Mouse (Mus musculus) hindbrain, embryonic 10.5 days (tissue): ENCODE results near the gene Galnt7. TPM values are rescaled to one million over a fixed set of nuclear protein-coding genes. Genes with fewer than 3 reads are reported as not detected.
"Not testable (repeated sequence)": the region's sequence is repeated elsewhere in the genome, so short reads cannot be mapped to it uniquely, and the experiment has no call there.

Experiments used
- DNase-seq: peaks from one replicate; pipeline ENCODE4 v3.0.0-alpha.2; 2017; ENCODE audit warnings: low spot score
- H3K27ac ChIP-seq: fragments of 300-500 bp; sonication (generic); 2 replicates; pipeline ENCODE4 v1.5.1; 2016; ENCODE audit warnings: mild to moderate bottlenecking, moderate library complexity
- H3K27me3 ChIP-seq: fragments of 300-500 bp; sonication (generic); 2 replicates; pipeline ENCODE4 v1.6.1; 2016; ENCODE audit warnings: mild to moderate bottlenecking; ENCODE audit not compliant: poor library complexity, insufficient read depth, severe bottlenecking
- H3K36me3 ChIP-seq: fragments of 300-500 bp; sonication (generic); 2 replicates; pipeline ENCODE4 v1.6.1; 2016; ENCODE audit warnings: mild to moderate bottlenecking, moderate library complexity
- H3K4me1 ChIP-seq: fragments of 300-500 bp; sonication (generic); replicated peaks from 2 replicates; pipeline ENCODE4 v1.6.1; 2016; ENCODE audit warnings: mild to moderate bottlenecking
- H3K4me3 ChIP-seq: fragments of 300-500 bp; sonication (generic); 2 replicates; pipeline ENCODE4 v1.5.1; 2016; ENCODE audit warnings: mild to moderate bottlenecking, moderate library complexity
- H3K9me3 ChIP-seq: fragments of 300-500 bp; sonication (generic); 2 replicates; pipeline ENCODE4 v1.6.1; 2016; ENCODE audit warnings: mild to moderate bottlenecking, moderate library complexity
- WGBS: fragments of 180-500 bp; shearing (Covaris S2); methylation state at CpG from one replicate; pipeline ENCODE4 v1.1.7; 2016; 5-methylcytosine and 5-hydroxymethylcytosine counted together
- polyA plus RNA-seq: library from polyadenylated mRNA; unstranded; fragments of >200 nt; fragmentation: Nextera tagmentation; extraction: Ambion mirVana; gene quantifications from 2 replicates; pipeline ENCODE4 v1.2.1, GENCODE M21; 2016

Galnt7 gene
- polyA plus RNA-seq, 1 experiment from 2014 or later, result 14.7 TPM

DNA sequence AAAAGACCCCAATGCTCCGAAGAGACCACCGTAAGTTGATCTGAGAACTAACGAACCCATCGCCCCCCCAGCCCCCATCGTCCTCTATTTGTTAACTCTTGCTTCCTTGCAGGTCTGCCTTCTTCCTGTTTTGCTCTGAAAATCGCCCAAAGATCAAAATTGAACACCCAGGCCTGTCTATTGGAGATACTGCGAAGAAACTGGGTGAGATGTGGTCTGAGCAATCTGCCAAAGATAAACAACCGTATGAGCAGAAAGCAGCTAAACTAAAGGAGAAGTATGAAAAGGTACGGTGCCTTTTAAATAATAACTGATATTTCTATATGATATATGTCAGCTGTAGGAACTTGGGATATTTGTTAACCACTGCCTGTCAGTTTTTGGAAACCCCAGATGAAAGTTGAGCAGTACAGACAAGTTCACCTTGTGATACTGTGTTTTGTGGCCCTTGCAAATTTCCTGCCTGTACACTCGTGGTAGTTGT lies 139.6 kb downstream of the Galnt7 start:
- peaks cover 51% of the 10 kb centered on the region for H3K36me3 ChIP-seq
- DNase-seq, H3K27me3 ChIP-seq, H3K9me3 ChIP-seq: not testable (repeated sequence)
- peak overlapping the region; percentile 100 for H3K27ac ChIP-seq
- 38% methylated on average over 10 of the region's 10 CpGs for WGBS
- peaks cover 14% of the 10 kb centered on the region for H3K4me1 ChIP-seq
- H3K4me3 ChIP-seq, result peak overlapping the region; percentile 85

DNA sequence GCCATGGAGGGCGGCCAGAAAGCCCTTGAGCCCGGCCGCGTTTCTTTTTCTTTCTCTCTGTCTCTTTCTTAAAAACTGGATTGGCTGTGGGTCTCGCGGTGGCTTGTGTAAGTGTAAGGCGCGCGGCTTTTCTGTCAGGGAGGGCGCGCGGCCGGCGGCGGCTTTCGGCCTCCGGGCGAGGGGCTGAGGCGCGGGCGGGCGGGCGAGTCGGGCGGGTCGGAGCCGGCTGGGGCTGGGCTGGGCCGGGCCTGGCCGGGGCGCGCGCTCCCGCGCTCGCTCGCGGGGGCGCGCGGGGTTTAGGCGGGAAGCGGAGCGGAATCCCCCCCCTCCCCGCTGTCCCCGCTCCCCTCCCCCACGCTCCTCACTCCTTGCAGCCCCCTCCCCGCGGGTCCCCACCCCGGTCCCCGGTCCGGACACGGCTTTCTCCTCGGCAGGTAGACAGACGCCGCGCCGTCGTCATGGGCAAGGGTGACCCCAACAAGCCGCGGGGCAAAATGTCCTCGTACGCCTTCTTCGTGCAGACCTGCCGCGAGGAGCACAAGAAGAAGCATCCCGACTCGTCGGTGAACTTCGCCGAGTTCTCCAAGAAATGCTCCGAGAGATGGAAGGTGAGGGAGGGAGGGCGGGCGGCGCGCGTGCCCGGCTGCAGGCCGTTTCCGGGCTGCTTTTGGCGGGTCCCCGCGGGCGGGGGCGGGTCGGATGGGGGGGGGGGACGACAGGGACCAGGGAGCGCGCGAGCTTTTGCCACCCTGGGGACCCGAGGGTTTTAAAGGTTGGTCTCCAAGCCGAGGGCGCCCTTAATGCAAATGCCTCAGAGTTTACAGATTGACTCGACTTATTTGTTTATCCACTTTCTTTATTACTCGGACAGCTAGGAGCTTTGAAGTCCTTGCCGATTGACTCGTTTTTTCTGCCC lies 140.4 kb downstream of the Galnt7 start:
- H3K9me3 ChIP-seq, result no peaks in the 10 kb centered on the region
- 2% methylated on average over 95 of the region's 96 CpGs for WGBS
- H3K4me1 ChIP-seq, result peaks cover 14% of the 10 kb centered on the region
- peak overlapping the region; percentile 85 for H3K4me3 ChIP-seq
- H3K27ac ChIP-seq, result peak overlapping the region; percentile 100
- DNase-seq, result peak; percentile 64
- H3K36me3 ChIP-seq, result peaks cover 44% of the 10 kb centered on the region
- no peaks in the 10 kb centered on the region for H3K27me3 ChIP-seq

DNA sequence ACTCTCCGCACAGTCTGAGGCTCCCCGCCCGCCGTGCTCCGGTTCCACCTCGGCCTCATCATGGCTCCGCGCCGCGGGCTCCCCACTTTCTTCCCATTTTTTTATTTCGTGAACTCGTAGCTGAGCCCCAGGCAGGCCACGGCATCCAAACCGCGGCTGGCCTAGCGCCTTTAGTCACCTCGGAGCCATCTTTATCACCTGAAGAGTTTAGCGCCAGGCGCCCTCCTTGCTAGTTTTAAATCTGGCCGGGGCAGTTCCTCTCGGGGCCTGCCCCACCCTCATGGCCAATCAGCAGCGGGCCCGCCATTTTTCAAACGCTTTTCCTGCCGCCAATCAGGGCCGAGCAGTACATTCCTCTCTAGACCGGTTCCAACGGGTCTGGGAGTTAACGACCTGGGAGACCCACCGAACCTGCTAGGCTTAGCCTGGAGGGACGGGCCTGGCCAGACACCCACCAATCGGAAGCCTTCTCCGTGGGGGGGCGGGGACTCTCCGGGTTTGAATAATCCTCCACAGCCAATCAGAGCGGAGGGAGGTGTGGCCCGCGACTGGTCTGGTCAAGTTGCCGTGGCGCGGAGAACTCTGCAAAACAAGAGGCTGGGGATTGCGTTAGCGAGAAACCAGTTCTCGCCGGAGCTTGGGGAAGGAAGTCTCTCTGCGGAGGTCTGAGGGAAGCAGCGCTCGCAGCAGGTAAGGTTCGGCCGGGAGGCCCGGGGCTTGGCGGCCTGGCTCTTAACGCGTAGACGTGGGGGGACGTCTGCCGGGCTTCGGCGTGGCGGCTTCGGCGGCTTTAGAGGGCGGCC lies 141.3 kb downstream of the Galnt7 start, which contains the start of gene Hmgb2:
Gene Hmgb2 (plus strand): TSS at position 592 of the 803 bp plus-strand sequence.
- DNase-seq, result peak; percentile 100
- Histone ChIP-seq H3K9me3 (no peaks in the 10 kb centered on the region), H3K36me3 (peaks cover 36% of the 10 kb centered on the region), H3K27ac (peak within 1 kb of the TSS; percentile 100), H3K4me1 (peaks cover 14% of the 10 kb centered on the region), H3K4me3 (peak within 1 kb of the TSS; percentile 85), H3K27me3 (no peaks in the 10 kb centered on the region)
- WGBS, result under 1% methylated on average over 63 of the region's 63 CpGs

DNA sequence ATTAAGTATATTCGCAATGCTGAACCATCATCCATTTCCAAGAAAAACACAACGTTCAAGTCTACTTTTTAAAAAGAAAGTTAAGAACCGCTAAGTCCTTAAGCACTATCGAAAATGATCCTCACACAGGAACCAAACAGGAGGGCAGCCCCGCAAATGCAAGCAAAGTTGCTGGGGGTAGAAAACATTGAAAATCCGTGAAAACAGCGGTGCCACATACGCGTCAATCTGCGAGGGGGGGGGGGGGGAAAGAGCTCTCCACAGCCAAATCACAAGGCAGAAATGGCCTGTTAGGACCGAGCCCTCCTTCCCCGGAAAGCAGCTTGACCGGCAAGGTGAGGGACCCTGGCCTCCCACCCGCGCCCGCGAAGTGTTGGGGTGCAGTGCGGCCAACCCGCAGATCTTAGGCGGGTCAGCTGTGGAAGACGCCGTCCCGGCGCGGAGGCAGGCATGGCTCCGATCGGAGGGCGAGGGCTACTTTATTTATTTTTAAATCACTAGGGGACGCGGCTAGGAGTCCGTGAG lies 142.0 kb downstream of the Galnt7 start:
- 2% methylated on average over 31 of the region's 31 CpGs for WGBS
- H3K4me3 ChIP-seq, result peak overlapping the region; percentile 85
- H3K4me1 ChIP-seq, result peaks cover 14% of the 10 kb centered on the region
- H3K9me3 ChIP-seq, result no peaks in the 10 kb centered on the region
- peaks cover 29% of the 10 kb centered on the region for H3K36me3 ChIP-seq
- no peak for DNase-seq
- peak overlapping the region; percentile 100 for H3K27ac ChIP-seq
- H3K27me3 ChIP-seq, result no peaks in the 10 kb centered on the region

DNA sequence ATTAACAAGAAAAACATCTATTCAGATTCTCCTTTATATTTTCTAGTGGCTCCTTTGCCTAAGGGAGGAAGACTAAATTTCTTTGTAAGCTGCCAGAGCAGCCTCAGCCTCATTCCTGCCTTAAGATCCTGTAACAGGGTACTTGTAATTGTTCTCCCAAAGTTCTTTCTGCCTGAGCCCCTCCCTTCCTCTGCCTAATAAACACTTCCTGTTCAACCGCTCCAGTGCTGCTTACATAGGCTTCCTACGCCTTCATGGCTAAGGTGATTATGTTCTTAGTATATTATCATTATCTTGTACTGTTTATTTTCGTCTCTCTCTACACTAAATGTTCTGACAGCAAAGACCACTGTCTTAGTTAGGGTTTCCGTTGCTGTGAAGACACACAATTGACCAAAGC lies 144.2 kb downstream of the Galnt7 start:
- Histone ChIP-seq H3K9me3 (no peaks in the 10 kb centered on the region), H3K27ac (no peak overlapping the region), H3K36me3 (peaks cover 11% of the 10 kb centered on the region), H3K27me3 (no peaks in the 10 kb centered on the region), H3K4me3 (no peak overlapping the region), H3K4me1 (peaks cover 12% of the 10 kb centered on the region)
- no peak for DNase-seq
- 85% methylated on average over 4 of the region's 4 CpGs for WGBS

DNA sequence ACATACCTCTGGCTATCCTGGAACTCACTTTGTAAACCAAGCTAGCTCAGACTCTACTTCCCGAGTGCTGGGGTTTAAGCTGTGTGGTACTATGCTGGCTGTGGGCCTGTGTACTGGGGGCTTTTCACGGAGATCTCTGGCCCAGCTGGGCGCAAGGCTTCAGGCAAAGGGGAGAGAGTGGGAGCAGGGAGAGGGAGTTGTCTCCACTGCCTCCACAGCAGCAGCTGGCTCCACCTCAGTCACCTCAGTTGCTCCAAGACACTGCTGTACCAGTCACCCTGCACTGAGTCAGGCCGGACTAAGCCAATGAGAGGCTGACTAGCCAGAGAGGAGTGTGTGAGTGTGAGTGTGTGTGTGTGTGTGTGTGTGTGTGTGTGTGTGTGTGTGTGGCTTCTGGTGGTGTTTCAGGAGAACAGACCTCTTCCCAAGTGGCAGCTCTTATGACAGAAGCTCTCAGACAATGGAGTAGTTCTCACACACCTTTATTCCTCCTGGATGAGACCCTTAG lies 145.2 kb downstream of the Galnt7 start:
- no peaks in the 10 kb centered on the region for H3K27me3 ChIP-seq
- no peaks in the 10 kb centered on the region for H3K9me3 ChIP-seq
- no peak for DNase-seq
- H3K4me1 ChIP-seq, result peaks cover 8% of the 10 kb centered on the region; the same call in 1 of the 2 replicates
- H3K36me3 ChIP-seq, result peaks cover 4% of the 10 kb centered on the region; the same call in 1 of the 2 replicates
- WGBS, result 81% methylated on average over 4 of the region's 4 CpGs
- no peak overlapping the region for H3K4me3 ChIP-seq
- H3K27ac ChIP-seq, result no peak overlapping the region

DNA sequence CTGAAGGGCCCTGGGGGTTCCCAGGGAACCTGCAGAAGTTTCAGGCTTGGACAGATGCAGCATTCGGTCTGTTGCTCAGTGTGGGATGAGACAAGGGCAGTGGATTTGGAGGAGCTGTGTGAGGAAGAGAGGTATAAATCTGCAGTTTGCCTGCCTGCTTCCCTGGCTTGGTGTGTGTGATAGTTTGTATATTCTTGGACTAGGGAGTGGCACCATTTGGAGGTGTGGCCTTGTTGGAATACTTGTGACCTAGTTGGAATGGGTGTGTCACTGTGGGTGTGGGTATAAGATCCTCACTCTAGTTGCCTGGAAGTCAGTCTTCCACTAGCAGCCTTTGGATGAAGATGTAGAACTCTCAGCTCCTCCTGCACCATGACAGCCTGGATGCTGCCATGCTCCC lies 147.3 kb downstream of the Galnt7 start:
- not testable (repeated sequence) for DNase-seq, H3K4me1 ChIP-seq, H3K36me3 ChIP-seq, H3K27me3 ChIP-seq, H3K4me3 ChIP-seq, H3K9me3 ChIP-seq, H3K27ac ChIP-seq
- 89% methylated on average over 1 of the region's 1 CpGs for WGBS

DNA sequence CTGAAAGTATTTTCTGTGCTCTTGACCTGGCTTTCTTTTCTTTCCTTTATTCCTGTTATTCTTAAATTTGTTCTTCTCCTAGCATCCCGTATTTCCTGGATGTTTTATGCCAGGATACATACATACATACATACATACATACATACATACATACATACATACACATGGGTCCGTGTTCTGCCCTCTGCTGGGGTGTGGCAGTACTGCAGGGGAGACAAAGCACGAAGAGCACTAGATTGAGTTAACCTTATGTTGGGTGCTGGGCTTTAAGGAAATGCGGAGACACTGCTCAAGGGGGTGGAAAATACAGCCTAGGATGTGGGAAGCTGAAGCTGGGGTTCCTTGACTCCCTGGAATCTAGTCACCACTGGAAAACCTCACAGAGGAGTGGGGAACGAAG lies 149.2 kb downstream of the Galnt7 start:
- Histone ChIP-seq H3K4me1 (peaks cover 7% of the 10 kb centered on the region; the same call in 1 of the 2 replicates), H3K4me3 (no peak overlapping the region), H3K9me3 (no peaks in the 10 kb centered on the region), H3K36me3 (0 out of 2 replicates have a peak, but pooled peaks cover 3% of the 10 kb centered on the region), H3K27ac (0 out of 2 replicates have a peak overlapping the region, but pooled peaks have one; percentile 45), H3K27me3 (no peaks in the 10 kb centered on the region)
- peak; percentile 77 for DNase-seq
- WGBS, result 54% methylated on average over 5 of the region's 5 CpGs

DNA sequence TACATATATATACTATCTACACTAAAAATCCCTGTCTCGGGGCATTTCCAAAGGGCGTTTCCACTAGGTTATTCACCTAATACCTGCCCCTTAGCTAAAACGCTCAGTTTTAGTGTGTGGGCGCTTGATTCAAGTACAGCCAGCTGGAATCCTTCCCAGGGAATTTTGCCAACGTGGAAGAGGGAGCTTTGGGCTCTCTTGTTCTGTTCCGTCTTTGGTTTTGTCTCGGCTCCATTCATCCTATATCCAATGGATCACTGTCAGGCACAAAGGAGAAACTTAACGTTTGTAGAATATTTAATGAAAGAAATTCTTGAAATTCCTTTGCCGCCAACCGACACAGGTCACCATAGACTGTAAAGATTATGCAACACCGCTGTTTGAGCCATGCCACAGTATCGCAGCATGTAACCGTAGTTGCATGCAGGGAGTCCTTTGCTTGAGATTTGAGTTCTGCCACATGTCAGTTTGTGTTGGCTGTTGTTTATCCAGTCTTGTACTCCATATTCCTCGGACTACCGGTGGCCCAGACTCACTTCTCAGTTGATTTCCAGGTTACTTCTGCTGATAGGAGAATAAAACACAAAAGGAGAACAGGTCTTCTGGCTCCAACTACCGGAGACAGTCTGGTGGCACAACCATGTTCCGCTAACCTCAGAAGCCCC lies 153.9 kb downstream of the Galnt7 start:
- Histone ChIP-seq H3K4me3 (no peak overlapping the region), H3K27me3 (no peaks in the 10 kb centered on the region), H3K9me3 (no peaks in the 10 kb centered on the region), H3K27ac (peak overlapping the region; percentile 50), H3K36me3 (0 out of 2 replicates have a peak, but pooled peaks cover 3% of the 10 kb centered on the region), H3K4me1 (peaks cover 10% of the 10 kb centered on the region; the same call in 1 of the 2 replicates)
- DNase-seq, result no peak
- WGBS, result 62% methylated on average over 17 of the region's 17 CpGs

DNA sequence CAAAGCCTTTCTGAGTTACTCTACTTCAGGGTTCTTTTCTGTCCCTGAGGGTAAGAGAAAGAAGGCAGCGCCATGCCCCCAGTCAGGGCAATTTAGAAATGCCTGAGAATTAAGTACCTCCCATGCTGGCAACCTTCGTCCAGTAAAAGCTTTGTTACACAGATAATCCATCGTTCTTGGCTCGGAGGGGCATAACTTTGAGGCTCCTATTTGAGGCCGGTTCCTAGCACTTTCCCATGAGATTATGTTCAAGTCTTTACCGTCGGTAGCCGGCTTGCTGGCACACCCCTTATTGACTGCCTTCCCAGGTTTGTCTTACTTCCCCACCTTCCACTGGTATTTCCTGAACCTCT lies 154.4 kb downstream of the Galnt7 start:
- H3K4me3 ChIP-seq, result no peak overlapping the region
- 77% methylated on average over 8 of the region's 8 CpGs for WGBS
- H3K9me3 ChIP-seq, result no peaks in the 10 kb centered on the region
- no peak for DNase-seq
- H3K4me1 ChIP-seq, result peaks cover 10% of the 10 kb centered on the region; the same call in 1 of the 2 replicates
- 0 out of 2 replicates have a peak, but pooled peaks cover 3% of the 10 kb centered on the region for H3K36me3 ChIP-seq
- H3K27me3 ChIP-seq, result no peaks in the 10 kb centered on the region
- no peak overlapping the region for H3K27ac ChIP-seq

DNA sequence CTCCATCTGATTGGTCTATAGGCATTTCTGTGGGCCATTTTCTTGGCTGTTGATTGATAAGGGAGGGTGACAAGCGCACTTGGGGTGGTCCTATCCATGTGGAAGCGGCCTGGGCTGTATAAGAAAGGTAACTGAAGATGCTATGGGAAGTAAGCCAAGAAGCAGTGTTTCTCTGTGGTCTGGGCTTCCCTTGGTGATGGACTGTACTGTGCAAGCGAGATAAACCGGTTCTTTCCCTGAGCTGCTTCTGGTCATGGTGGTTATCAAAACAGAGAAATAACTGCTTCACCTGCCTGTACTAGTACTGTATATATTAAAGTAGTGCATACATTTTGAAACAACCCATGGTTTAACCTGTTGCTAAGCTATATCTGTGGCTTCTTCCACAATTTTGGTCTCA lies 161.0 kb downstream of the Galnt7 start:
- WGBS, result 92% methylated on average over 4 of the region's 4 CpGs

DNA sequence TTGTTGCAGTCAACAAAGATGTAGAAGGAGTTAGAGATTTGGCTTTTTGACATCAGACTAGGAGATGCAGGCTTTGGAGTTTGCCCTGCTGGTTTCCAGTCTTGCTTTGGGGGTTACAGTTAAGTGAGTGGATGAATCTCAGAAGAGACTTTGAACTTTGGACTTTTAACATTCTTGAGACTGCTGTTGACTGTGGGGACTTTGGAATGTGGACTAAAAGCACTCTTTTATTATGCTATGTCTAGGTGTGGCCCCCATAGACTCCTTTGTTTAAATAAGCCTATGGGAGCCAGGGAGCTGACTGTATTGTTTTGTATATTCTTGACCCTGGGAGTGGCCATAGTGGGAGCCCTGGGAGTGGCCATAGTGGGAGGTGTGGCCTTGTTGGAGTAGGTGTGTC lies 162.9 kb downstream of the Galnt7 start:
- no peak overlapping the region for H3K27ac ChIP-seq
- no peaks in the 10 kb centered on the region for H3K27me3 ChIP-seq
- no peak for DNase-seq
- H3K4me1 ChIP-seq, result peaks cover 13% of the 10 kb centered on the region
- peaks cover 6% of the 10 kb centered on the region for H3K36me3 ChIP-seq
- H3K9me3 ChIP-seq, result no peaks in the 10 kb centered on the region
- no peak overlapping the region for H3K4me3 ChIP-seq

More for the DNA sequence above, 161.0 kb downstream of the Galnt7 start:
- Histone ChIP-seq H3K27ac (no peak overlapping the region), H3K9me3 (no peaks in the 10 kb centered on the region), H3K36me3 (no peaks in the 10 kb centered on the region), H3K4me1 (0 out of 2 replicates have a peak, but pooled peaks cover 4% of the 10 kb centered on the region), H3K4me3 (no peak overlapping the region), H3K27me3 (no peaks in the 10 kb centered on the region)
- no peak for DNase-seq
